ENCODE assay signal across 23 mouse cellular contexts in genomic region chr5:118291453-118291852, GRCm38 (mm10). TPM values are rescaled to one million over a fixed set of nuclear protein-coding genes. Genes with fewer than 3 reads are reported as not detected.
DNase-seq lines count a peak whose midpoint lies in the region; ATAC-seq and TF ChIP-seq lines count a peak whose summit lies in the region.
"Had no signal": no experiment of that assay in that cellular context is flagged by ENCODE, and none has a peak within 500 bp of the region (broad histone marks: within the 10 kb centered on the region; RNA-seq: fewer than 3 reads in every experiment).

No protein-coding gene starts in this region.

- H3K4me3 ChIP-seq in hindbrain, postnatal 0 days (ENCODE audit: low read length), result no peak overlapping the region
- H3K4me3 ChIP-seq in hindbrain, embryonic 14.5 days (replicated peaks; ENCODE audit: low read length), result no peak overlapping the region
- H3K4me3 ChIP-seq in liver, postnatal 0 days (ENCODE audit: low read depth, low read length), result no peak overlapping the region
- H3K4me3 ChIP-seq in liver, embryonic 11.5 days (ENCODE audit: low read depth, low read length), result no peak overlapping the region
- no peak overlapping the region for H3K4me3 ChIP-seq in CH12.LX (replicated peaks in 1 of 3; ENCODE audit: low read depth in 2 of 3, low read length in 2 of 3, poor library complexity in 1 of 3)
- no peak overlapping the region for H3K4me3 ChIP-seq in neural tube, embryonic 15.5 days (replicated peaks)
- H3K4me3 ChIP-seq: forebrain, embryonic 12.5 days; hindbrain, embryonic 15.5 days; left cerebral cortex, adult 2 months; liver, embryonic 15.5 days had no signal

- no peaks in the 10 kb centered on the region for H3K9me3 ChIP-seq in hindbrain, postnatal 0 days (ENCODE audit: low read length)
- H3K9me3 ChIP-seq in hindbrain, embryonic 14.5 days (ENCODE audit: control insufficient read depth, low read length), result no peaks in the 10 kb centered on the region
- H3K9me3 ChIP-seq in liver, postnatal 0 days (ENCODE audit: low read length), result no peaks in the 10 kb centered on the region
- H3K9me3 ChIP-seq in liver, embryonic 11.5 days (ENCODE audit: control insufficient read depth, low read length), result no peaks in the 10 kb centered on the region
- no peaks in the 10 kb centered on the region for H3K9me3 ChIP-seq in CH12.LX (replicated peaks; ENCODE audit: low read length)
- H3K9me3 ChIP-seq in neural tube, embryonic 15.5 days (replicated peaks), result no peaks in the 10 kb centered on the region
- H3K9me3 ChIP-seq: forebrain, embryonic 12.5 days; hindbrain, embryonic 15.5 days; liver, embryonic 15.5 days had no signal

- no peak overlapping the region for H3K4me2 ChIP-seq in hindbrain, postnatal 0 days (ENCODE audit: low read depth, low read length)
- no peak overlapping the region for H3K4me2 ChIP-seq in hindbrain, embryonic 14.5 days (replicated peaks)
- H3K4me2 ChIP-seq in liver, postnatal 0 days (ENCODE audit: low read depth, low read length), result no peak overlapping the region
- H3K4me2 ChIP-seq in liver, embryonic 11.5 days, result no peak overlapping the region
- no peak overlapping the region for H3K4me2 ChIP-seq in CH12.LX (ENCODE audit: insufficient read depth, low read depth, poor library complexity, severe bottlenecking)
- H3K4me2 ChIP-seq in neural tube, embryonic 15.5 days, result no peak overlapping the region
- H3K4me2 ChIP-seq: forebrain, embryonic 12.5 days; hindbrain, embryonic 15.5 days; liver, embryonic 15.5 days had no signal

- peak; percentile 38 for TF ChIP-seq RAD21 in CH12.LX (IDR thresholded peaks at IDR 0.05; ENCODE audit: low read depth, low read length)

- no peaks in the 10 kb centered on the region for H3K36me3 ChIP-seq in hindbrain, postnatal 0 days (ENCODE audit: insufficient read depth, low read length)
- no peaks in the 10 kb centered on the region for H3K36me3 ChIP-seq in hindbrain, embryonic 14.5 days (replicated peaks; ENCODE audit: control insufficient read depth, insufficient read depth)
- no peaks in the 10 kb centered on the region for H3K36me3 ChIP-seq in liver, postnatal 0 days (replicated peaks; ENCODE audit: insufficient read depth, low read length)
- no peaks in the 10 kb centered on the region for H3K36me3 ChIP-seq in liver, embryonic 11.5 days (ENCODE audit: control insufficient read depth, insufficient read depth, low read length)
- no peaks in the 10 kb centered on the region for H3K36me3 ChIP-seq in CH12.LX (replicated peaks in 1 of 2; ENCODE audit: control insufficient read depth in 1 of 2, insufficient read depth in 1 of 2, low read length in 1 of 2)
- no peaks in the 10 kb centered on the region for H3K36me3 ChIP-seq in neural tube, embryonic 15.5 days
- H3K36me3 ChIP-seq: forebrain, embryonic 12.5 days; hindbrain, embryonic 15.5 days; liver, embryonic 15.5 days had no signal

- H3K79me2 ChIP-seq in CH12.LX (replicated peaks; ENCODE audit: control insufficient read depth, extremely low read depth, insufficient read depth, poor library complexity, severe bottlenecking), result no peaks in the 10 kb centered on the region

- H3K27me3 ChIP-seq in hindbrain, postnatal 0 days (ENCODE audit: insufficient read depth, low read length), result no peaks in the 10 kb centered on the region
- H3K27me3 ChIP-seq in hindbrain, embryonic 14.5 days (ENCODE audit: control insufficient read depth, insufficient read depth, low read length), result no peaks in the 10 kb centered on the region
- H3K27me3 ChIP-seq in liver, postnatal 0 days (ENCODE audit: insufficient read depth, low read length), result no peaks in the 10 kb centered on the region
- no peaks in the 10 kb centered on the region for H3K27me3 ChIP-seq in liver, embryonic 11.5 days (replicated peaks; ENCODE audit: control insufficient read depth, insufficient read depth, low read length)
- H3K27me3 ChIP-seq in CH12.LX (replicated peaks), result no peaks in the 10 kb centered on the region
- H3K27me3 ChIP-seq in neural tube, embryonic 15.5 days (replicated peaks), result no peaks in the 10 kb centered on the region
- H3K27me3 ChIP-seq: forebrain, embryonic 12.5 days; hindbrain, embryonic 15.5 days; liver, embryonic 15.5 days; Patski had no signal

- in situ Hi-C loops in CH12.LX (cut with MboI; ENCODE audit: low pct_ligation_motif_present, low pct_unique_long_range_greater_than_20kb, low sequenced_read_pairs), result no loop called here

- TF ChIP-seq EP300 in liver, postnatal 0 days (IDR thresholded peaks at IDR 0.05; ENCODE audit: low read depth), result no peak
- TF ChIP-seq EP300 in CH12.LX (IDR thresholded peaks at IDR 0.05; ENCODE audit: low read length), result no peak

- no peaks in the 10 kb centered on the region for H3K4me1 ChIP-seq in hindbrain, postnatal 0 days (ENCODE audit: insufficient read depth, low read length)
- H3K4me1 ChIP-seq in hindbrain, embryonic 14.5 days (replicated peaks; ENCODE audit: control insufficient read depth, insufficient read depth, low read length), result peaks cover 4% of the 10 kb centered on the region; the same call in 1 of the 2 replicates
- peaks cover 9% of the 10 kb centered on the region for H3K4me1 ChIP-seq in liver, postnatal 0 days (ENCODE audit: insufficient read depth)
- H3K4me1 ChIP-seq in liver, embryonic 11.5 days (replicated peaks; ENCODE audit: control insufficient read depth, insufficient read depth, low read length), result no peaks in the 10 kb centered on the region; the same call in 1 of the 2 replicates
- H3K4me1 ChIP-seq in CH12.LX (ENCODE audit: control insufficient read depth in 1 of 2, insufficient read depth in 2 of 2), result no peaks in the 10 kb centered on the region
- H3K4me1 ChIP-seq in neural tube, embryonic 15.5 days, result peaks cover 14% of the 10 kb centered on the region

- no peak for ATAC-seq in hindbrain, postnatal 0 days
- no peak for ATAC-seq in hindbrain, embryonic 14.5 days (ENCODE audit: low FRiP score)
- no peak for ATAC-seq in liver, postnatal 0 days
- ATAC-seq in liver, embryonic 11.5 days (replicated peaks; ENCODE audit: low FRiP score), result no peak
- ATAC-seq in neural tube, embryonic 15.5 days (ENCODE audit: low FRiP score), result no peak
- ATAC-seq: midbrain, embryonic 16.5 days; Patski had no signal

- WGBS in hindbrain, postnatal 0 days, result 93% methylated on average over 4 of the region's 4 CpGs
- WGBS in hindbrain, embryonic 14.5 days, result 93% methylated on average over 4 of the region's 4 CpGs
- WGBS in liver, postnatal 0 days (ENCODE audit: insufficient replicate concordance), result 86% methylated on average over 4 of the region's 4 CpGs
- 82% methylated on average over 4 of the region's 4 CpGs for WGBS in liver, embryonic 11.5 days
- WGBS in neural tube, embryonic 15.5 days, result 100% methylated on average over 4 of the region's 4 CpGs

- dilution Hi-C loops in CH12.LX (cut with MboI; ENCODE audit: extremely low pct_ligation_motif_present, extremely low pct_unique_long_range_greater_than_20kb, low sequenced_read_pairs), result no loop called here

- H3K9ac ChIP-seq in hindbrain, postnatal 0 days (replicated peaks; ENCODE audit: low read length), result no peak overlapping the region
- no peak overlapping the region for H3K9ac ChIP-seq in hindbrain, embryonic 14.5 days
- no peak overlapping the region for H3K9ac ChIP-seq in liver, postnatal 0 days (replicated peaks)
- no peak overlapping the region for H3K9ac ChIP-seq in liver, embryonic 11.5 days (ENCODE audit: low read depth, low read length)
- no peak overlapping the region for H3K9ac ChIP-seq in CH12.LX (ENCODE audit: insufficient read depth, low read depth)
- no peak overlapping the region for H3K9ac ChIP-seq in neural tube, embryonic 15.5 days (replicated peaks)
- H3K9ac ChIP-seq: forebrain, embryonic 12.5 days; hindbrain, embryonic 15.5 days; liver, embryonic 15.5 days had no signal

- TF ChIP-seq CTCF in hindbrain, postnatal 0 days (IDR thresholded peaks at IDR 0.05; ENCODE audit: low read depth), result peak; percentile 35
- TF ChIP-seq CTCF in liver, postnatal 0 days (IDR thresholded peaks at IDR 0.05; ENCODE audit: low read depth), result peak; percentile 28; the same call in 1 of the 2 replicates
- peak in 1 of 2 experiments; percentile 60; a peak in 2 of 4 replicates for TF ChIP-seq CTCF in CH12.LX (conservative IDR thresholded peaks at IDR 0.05 in 1 of 2, IDR thresholded peaks at IDR 0.05 in 1 of 2; ENCODE audit: low read depth in 2 of 2, low read length in 2 of 2)

- no peak for DNase-seq in hindbrain, postnatal 0 days (ENCODE audit: low spot score)
- DNase-seq in hindbrain, embryonic 14.5 days (ENCODE audit: low spot score), result no peak
- DNase-seq in liver, postnatal 0 days, result no peak
- DNase-seq in liver, embryonic 11.5 days (ENCODE audit: low spot score), result no peak
- DNase-seq in CH12.LX (ENCODE audit: extremely low read depth), result peak; percentile 18
- DNase-seq in ZHBTc4 (ENCODE audit: low read depth, low spot score), result peak; percentile 85
- no peak for DNase-seq in cerebellum, adult 8-10 months
- DNase-seq: adrenal gland, postnatal 14 days; cerebellum, adult 11-12 months; heart, postnatal 36 days; kidney, adult 11 months; kidney, postnatal 25 days; layer of hippocampus, adult 9-11 months; left cerebral cortex, postnatal 4 days had no signal

- TF ChIP-seq POLR2A in CH12.LX (IDR thresholded peaks at IDR 0.05; ENCODE audit: low read depth, low read length), result no peak

- no peak overlapping the region for H3K27ac ChIP-seq in hindbrain, postnatal 0 days
- no peak overlapping the region for H3K27ac ChIP-seq in hindbrain, embryonic 14.5 days
- no peak overlapping the region for H3K27ac ChIP-seq in liver, postnatal 0 days (ENCODE audit: low read depth)
- H3K27ac ChIP-seq in liver, embryonic 11.5 days (ENCODE audit: low read depth, low read length), result no peak overlapping the region
- H3K27ac ChIP-seq in CH12.LX (ENCODE audit: insufficient read depth, low read depth), result no peak overlapping the region
- no peak overlapping the region for H3K27ac ChIP-seq in neural tube, embryonic 15.5 days (replicated peaks)
- H3K27ac ChIP-seq: forebrain, embryonic 12.5 days; hindbrain, embryonic 15.5 days; left cerebral cortex, adult 2 months; liver, embryonic 15.5 days had no signal

RNA-seq across cellular contexts. Expression of gene 2410131K14Rik, which starts 46.4 kb away (rescaled TPM):
- total RNA-seq in hindbrain, postnatal 0 days (2014; rRNA removed), result 30.4 and 31.9 TPM in 2 replicates
- 16.5 and 18.0 TPM in 2 replicates for polyA plus RNA-seq in hindbrain, postnatal 0 days (2015; fragmentation: Nextera tagmentation; extraction: Ambion mirVana)
- polyA plus RNA-seq in hindbrain, embryonic 14.5 days (2014; fragmentation: Nextera tagmentation; extraction: Ambion mirVana), result 16.4 and 17.2 TPM in 2 replicates
- 1.3 TPM in 2 replicates for polyA plus RNA-seq in liver, postnatal 0 days (2015; fragmentation: Nextera tagmentation; extraction: Ambion mirVana)
- polyA plus RNA-seq in liver, embryonic 11.5 days (2014; fragmentation: Nextera tagmentation; extraction: Ambion mirVana), result 4.3 TPM in 2 replicates
- total RNA-seq in CH12.LX (2012; rRNA removed) (9.7 and 9.8 TPM in 2 replicates), CH12.LX (2014; rRNA removed) (6.9 and 7.8 TPM in 2 replicates)
- 8.9 and 9.2 TPM in 2 replicates for polyA plus RNA-seq in CH12.LX (2012; ENCODE audit: insufficient read length, low read depth)
- 14.7 and 16.8 TPM in 2 replicates for polyA plus RNA-seq in neural tube, embryonic 15.5 days (2015; fragmentation: Nextera tagmentation; extraction: Ambion mirVana)

RNA-seq across cellular contexts. Expression of gene Rnft2, which starts 46.5 kb away (rescaled TPM):
- 108 and 114 TPM in 2 replicates for total RNA-seq in hindbrain, postnatal 0 days (2014; rRNA removed)
- 11.3 TPM in 2 replicates for polyA plus RNA-seq in hindbrain, postnatal 0 days (2015; fragmentation: Nextera tagmentation; extraction: Ambion mirVana)
- 12.6 and 13.0 TPM in 2 replicates for polyA plus RNA-seq in hindbrain, embryonic 14.5 days (2014; fragmentation: Nextera tagmentation; extraction: Ambion mirVana)
- polyA plus RNA-seq in liver, postnatal 0 days (2015; fragmentation: Nextera tagmentation; extraction: Ambion mirVana), result 0.14 TPM in 1 of 2 replicates, not detected in the other
- polyA plus RNA-seq in liver, embryonic 11.5 days (2014; fragmentation: Nextera tagmentation; extraction: Ambion mirVana), result 1.3 and 1.7 TPM in 2 replicates
- total RNA-seq in CH12.LX (2012; rRNA removed), result 2.6 and 3.4 TPM in 2 replicates
- 0.74 and 1.6 TPM in 2 replicates for total RNA-seq in CH12.LX (2014; rRNA removed)
- 4.2 and 5.1 TPM in 2 replicates for polyA plus RNA-seq in CH12.LX (2012; ENCODE audit: insufficient read length, low read depth)
- polyA plus RNA-seq in neural tube, embryonic 15.5 days (2015; fragmentation: Nextera tagmentation; extraction: Ambion mirVana), result 7.2 and 12.7 TPM in 2 replicates
- total RNA-seq: granulocyte monocyte progenitor cell, adult 5-6 weeks; megakaryocyte-erythroid progenitor cell, adult 5-6 weeks had no signal

Comparison
In these comparisons a context has a peak if more than half of its experiments do, and no peak if none do; other contexts are left out.
1. DNase-seq: peak in CH12.LX (single experiment) and ZHBTc4 (single experiment); none in hindbrain, postnatal 0 days (single experiment), hindbrain, embryonic 14.5 days (single experiment), liver, postnatal 0 days (single experiment), liver, embryonic 11.5 days (single experiment) and cerebellum, adult 8-10 months (single experiment).